Mouse (Mus musculus): Measurements from ENCODE around the gene Zfp354a. TPM values are rescaled to one million over a fixed set of nuclear protein-coding genes. Genes with fewer than 3 reads are reported as not detected.
"Not testable (repeated sequence)": the region's sequence is repeated elsewhere in the genome, so short reads cannot be mapped to it uniquely, and the experiment has no call there.

The Zfp354a gene
- total and polyA plus RNA-seq, 3 experiments, result 0.86 to 1.3 (median 1.2) TPM

DNA sequence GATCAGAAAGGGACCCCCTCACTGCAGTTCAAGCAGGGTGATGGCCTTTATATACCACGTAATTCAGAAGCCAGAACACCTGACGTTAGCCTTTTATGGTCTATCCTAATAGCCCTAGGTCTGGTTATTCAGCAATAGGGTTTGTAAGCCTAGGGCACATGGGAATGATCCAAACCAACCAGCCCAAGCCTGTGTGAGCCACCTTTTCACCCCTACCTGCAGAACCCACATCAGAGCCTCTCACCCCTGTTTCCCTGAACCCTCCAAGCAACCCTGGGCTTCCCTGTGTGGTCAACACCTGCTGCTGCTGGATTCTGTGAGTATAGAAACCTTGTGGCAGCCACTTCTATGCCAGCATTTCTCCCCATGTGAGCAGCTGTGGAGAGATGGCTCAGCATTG lies 28.8 kb upstream of the Zfp354a start:
- intact Hi-C loops (cut with DNase I), result no loop called here
- no peaks in the 10 kb centered on the region for H3K27me3 ChIP-seq (ENCODE audit: control insufficient read depth, insufficient read depth, low read length)
- DNase-seq, result no peak
- no peaks in the 10 kb centered on the region for H3K4me1 ChIP-seq (ENCODE audit: control insufficient read depth, insufficient read depth, low read length)
- no peak overlapping the region for H3K4me3 ChIP-seq
- H3K9ac ChIP-seq (ENCODE audit: low read depth, low read length), result no peak overlapping the region
- no peak for TF ChIP-seq CTCF (IDR thresholded peaks at IDR 0.05)
- TF ChIP-seq EP300 (IDR thresholded peaks at IDR 0.05; ENCODE audit: insufficient read depth, low read depth, low read length), result no peak
- TF ChIP-seq POLR2A (IDR thresholded peaks at IDR 0.05; ENCODE audit: insufficient read depth, low read depth, low read length), result no peak
- H3K27ac ChIP-seq, result no peak overlapping the region
- WGBS, result 65% methylated on average over 2 of the region's 2 CpGs
- H3K79me2 ChIP-seq (replicated peaks; ENCODE audit: control insufficient read depth, insufficient read depth, low read length), result no peaks in the 10 kb centered on the region
- no peaks in the 10 kb centered on the region for H3K36me3 ChIP-seq (ENCODE audit: control insufficient read depth, insufficient read depth, low read length)

GRCm38 (mm10) chr11:51032851-51033250 lies 26.2 kb upstream of the Zfp354a start:
- no peak overlapping the region for H3K27ac ChIP-seq
- 15% methylated on average over 1 of the region's 1 CpGs for WGBS
- H3K9ac ChIP-seq (ENCODE audit: low read depth, low read length), result no peak overlapping the region
- no peak overlapping the region for H3K4me3 ChIP-seq
- H3K27me3 ChIP-seq (ENCODE audit: control insufficient read depth, insufficient read depth, low read length), result peaks cover 1% of the 10 kb centered on the region; the same call in 1 of the 2 replicates
- H3K36me3 ChIP-seq (ENCODE audit: control insufficient read depth, insufficient read depth, low read length), result no peaks in the 10 kb centered on the region
- H3K79me2 ChIP-seq (replicated peaks; ENCODE audit: control insufficient read depth, insufficient read depth, low read length), result no peaks in the 10 kb centered on the region
- intact Hi-C loops (cut with DNase I), result loop anchor here (1.0 kb wide), 1 partner anchor 93 kb away; no protein-coding TSS in a partner anchor
- DNase-seq, result no peak
- TF ChIP-seq EP300 (IDR thresholded peaks at IDR 0.05; ENCODE audit: insufficient read depth, low read depth, low read length) (no peak), POLR2A (IDR thresholded peaks at IDR 0.05; ENCODE audit: insufficient read depth, low read depth, low read length) (no peak), CTCF (IDR thresholded peaks at IDR 0.05) (peak; percentile 92)
- H3K4me1 ChIP-seq (ENCODE audit: control insufficient read depth, insufficient read depth, low read length), result no peaks in the 10 kb centered on the region

- intact Hi-C loops (cut with DNase I); H3K4me1 ChIP-seq (ENCODE audit: control insufficient read depth, insufficient read depth, low read length); H3K4me3 ChIP-seq; DNase-seq; H3K9ac ChIP-seq (ENCODE audit: low read depth, low read length); H3K79me2 ChIP-seq (replicated peaks; ENCODE audit: control insufficient read depth, insufficient read depth, low read length); H3K36me3 ChIP-seq (ENCODE audit: control insufficient read depth, insufficient read depth, low read length); H3K27me3 ChIP-seq (ENCODE audit: control insufficient read depth, insufficient read depth, low read length); H3K27ac ChIP-seq: not testable (repeated sequence)
Measured at GRCm38 (mm10) chr11:51034141-51034540, 24.9 kb upstream of the Zfp354a start.

DNA sequence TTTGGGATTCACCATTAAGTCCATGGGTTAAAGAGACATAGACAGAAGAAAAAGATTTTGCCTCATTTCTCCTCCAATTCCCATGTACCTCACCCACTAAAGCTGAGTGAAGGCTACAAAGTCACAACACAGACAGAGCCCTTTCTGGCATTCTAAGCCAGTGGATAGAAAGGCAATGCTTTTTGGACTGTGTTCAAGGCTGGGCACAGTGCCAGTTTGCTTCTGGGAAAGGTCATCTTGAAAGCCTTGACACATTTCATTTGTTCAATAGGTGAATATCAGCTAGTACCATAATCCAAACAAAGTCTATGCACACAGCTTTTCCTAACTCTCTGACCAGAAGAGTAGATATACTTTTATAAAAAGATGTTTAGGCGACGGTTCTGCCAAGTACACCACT lies 23.1 kb upstream of the Zfp354a start:
- no peak for DNase-seq
- 34% methylated on average over 2 of the region's 2 CpGs for WGBS
- TF ChIP-seq POLR2A (IDR thresholded peaks at IDR 0.05; ENCODE audit: insufficient read depth, low read depth, low read length) (no peak), EP300 (IDR thresholded peaks at IDR 0.05; ENCODE audit: insufficient read depth, low read depth, low read length) (no peak), CTCF (IDR thresholded peaks at IDR 0.05) (no peak)
- no peaks in the 10 kb centered on the region for H3K79me2 ChIP-seq (replicated peaks; ENCODE audit: control insufficient read depth, insufficient read depth, low read length)
- no peaks in the 10 kb centered on the region for H3K4me1 ChIP-seq (ENCODE audit: control insufficient read depth, insufficient read depth, low read length)
- H3K36me3 ChIP-seq (ENCODE audit: control insufficient read depth, insufficient read depth, low read length), result no peaks in the 10 kb centered on the region
- H3K9ac ChIP-seq (ENCODE audit: low read depth, low read length), result no peak overlapping the region
- H3K4me3 ChIP-seq, result no peak overlapping the region
- peaks cover 1% of the 10 kb centered on the region; the same call in 1 of the 2 replicates for H3K27me3 ChIP-seq (ENCODE audit: control insufficient read depth, insufficient read depth, low read length)
- H3K27ac ChIP-seq, result no peak overlapping the region
- intact Hi-C loops (cut with DNase I), result no loop called here

- H3K27me3 ChIP-seq (ENCODE audit: control insufficient read depth, insufficient read depth, low read length); H3K27ac ChIP-seq; H3K4me1 ChIP-seq (ENCODE audit: control insufficient read depth, insufficient read depth, low read length); H3K4me3 ChIP-seq; H3K9ac ChIP-seq (ENCODE audit: low read depth, low read length); H3K79me2 ChIP-seq (replicated peaks; ENCODE audit: control insufficient read depth, insufficient read depth, low read length); H3K36me3 ChIP-seq (ENCODE audit: control insufficient read depth, insufficient read depth, low read length); DNase-seq; intact Hi-C loops (cut with DNase I): not testable (repeated sequence)
- WGBS, result 61% methylated on average over 3 of the region's 3 CpGs
Measured at GRCm38 (mm10) chr11:51044776-51045175, 14.3 kb upstream of the Zfp354a start.

DNA sequence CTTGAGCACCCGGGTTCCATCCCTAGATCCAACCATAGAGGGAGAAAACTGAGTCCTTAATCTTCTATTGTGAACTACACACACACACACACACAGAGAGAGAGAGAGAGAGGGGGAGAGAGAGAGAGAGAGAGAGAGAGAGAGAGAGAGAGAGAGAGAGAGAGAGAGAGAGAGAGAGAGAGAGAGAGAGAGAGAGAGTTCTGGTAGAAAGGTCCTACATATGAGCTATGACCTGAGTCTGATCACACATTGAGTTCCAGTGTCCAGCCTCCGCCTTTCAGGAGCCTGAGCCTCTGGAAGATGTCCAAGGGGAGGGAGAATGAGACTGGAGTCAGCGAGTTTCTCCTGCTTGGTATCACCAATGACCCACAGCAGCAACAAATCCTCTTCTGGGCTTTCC lies 11.2 kb upstream of the Zfp354a start, which contains the start of gene Olfr1375:
Gene Olfr1375 (plus strand): TSS at position 301 of the 400 bp plus-strand sequence.
- H3K9ac ChIP-seq (ENCODE audit: low read depth, low read length); H3K27me3 ChIP-seq (ENCODE audit: control insufficient read depth, insufficient read depth, low read length); intact Hi-C loops (cut with DNase I); DNase-seq; H3K4me3 ChIP-seq; H3K27ac ChIP-seq; H3K4me1 ChIP-seq (ENCODE audit: control insufficient read depth, insufficient read depth, low read length); H3K36me3 ChIP-seq (ENCODE audit: control insufficient read depth, insufficient read depth, low read length); H3K79me2 ChIP-seq (replicated peaks; ENCODE audit: control insufficient read depth, insufficient read depth, low read length): not testable (repeated sequence)
- 59% methylated on average over 3 of the region's 3 CpGs for WGBS

GRCm38 (mm10) chr11:51051678-51052077 lies 7.4 kb upstream of the Zfp354a start:
- H3K4me3 ChIP-seq, result no peak overlapping the region
- H3K27me3 ChIP-seq (ENCODE audit: control insufficient read depth, insufficient read depth, low read length), result no peaks in the 10 kb centered on the region
- H3K4me1 ChIP-seq (ENCODE audit: control insufficient read depth, insufficient read depth, low read length), result no peaks in the 10 kb centered on the region
- H3K27ac ChIP-seq, result no peak overlapping the region
- no peaks in the 10 kb centered on the region for H3K36me3 ChIP-seq (ENCODE audit: control insufficient read depth, insufficient read depth, low read length)
- no peaks in the 10 kb centered on the region for H3K79me2 ChIP-seq (replicated peaks; ENCODE audit: control insufficient read depth, insufficient read depth, low read length)
- DNase-seq, result no peak
- no peak overlapping the region for H3K9ac ChIP-seq (ENCODE audit: low read depth, low read length)
- whole genome bisulfite sequencing, result 46% methylated on average over 2 of the region's 2 CpGs
- TF ChIP-seq CTCF (IDR thresholded peaks at IDR 0.05), result no peak
- no peak for TF ChIP-seq EP300 (IDR thresholded peaks at IDR 0.05; ENCODE audit: insufficient read depth, low read depth, low read length)
- no peak for TF ChIP-seq POLR2A (IDR thresholded peaks at IDR 0.05; ENCODE audit: insufficient read depth, low read depth, low read length)
- intact Hi-C loops (cut with DNase I), result no loop called here

Measured in heart, adult 2 months (tissue).